Mouse (Mus musculus): Measurements from ENCODE around the gene Ggct. TPM values are rescaled to one million over a fixed set of nuclear protein-coding genes. Genes with fewer than 3 reads are reported as not detected.

Gene Ggct
- total RNA-seq, 1 experiment: 25.4 TPM

DNA sequence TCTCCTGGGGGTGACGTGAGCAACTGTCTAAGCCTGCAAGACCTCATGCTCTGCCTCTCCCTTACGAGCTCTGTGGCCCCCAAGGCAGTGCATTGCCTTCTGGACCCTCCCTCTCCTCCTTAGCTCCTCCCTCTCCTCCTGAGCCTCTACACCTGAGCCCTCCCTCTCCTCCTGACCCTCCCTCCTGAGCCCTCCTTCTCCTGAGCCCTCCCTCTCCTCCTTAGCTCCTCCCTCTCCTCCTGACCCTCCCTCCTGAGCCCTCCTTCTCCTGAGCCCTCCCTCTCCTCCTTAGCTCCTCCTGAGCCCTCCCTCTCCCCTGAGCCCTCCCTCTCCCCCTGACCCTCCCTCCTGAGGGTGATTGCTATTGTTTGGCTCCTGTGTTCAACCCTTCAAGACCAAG lies 25.7 kb upstream of the Ggct start:
- Histone ChIP-seq H3K9ac (ENCODE audit: insufficient read depth, low read depth, low read length, poor library complexity, severe bottlenecking) (no peak overlapping the region), H3K9me3 (ENCODE audit: control insufficient read depth, insufficient read depth, low read depth, low read length) (no peaks in the 10 kb centered on the region), H3K27ac (ENCODE audit: insufficient read depth, low read depth, low read length, poor library complexity, severe bottlenecking) (no peak overlapping the region), H3K4me3 (ENCODE audit: insufficient read depth in 1 of 2, low read depth in 1 of 2, low read length in 2 of 2, poor library complexity in 1 of 2, severe bottlenecking in 1 of 2) (no peak overlapping the region), H3K4me1 (ENCODE audit: control insufficient read depth in 2 of 2, insufficient read depth in 2 of 2, low read length in 2 of 2, poor library complexity in 1 of 2) (peaks cover 0 to 15% of the 10 kb centered on the region in 2 experiments; a peak in 2 of 4 replicates), H3K36me3 (ENCODE audit: control insufficient read depth, insufficient read depth, low read length, poor library complexity, severe bottlenecking) (no peaks in the 10 kb centered on the region)
- in situ Hi-C loops (cut with MboI; ENCODE audit: low sequenced_read_pairs in 2 of 2, unreplicated experiment in 2 of 2): no loop called here
- no peak for TF ChIP-seq ZC3H11A (IDR thresholded peaks at IDR 0.05; ENCODE audit: borderline replicate concordance, low read depth, low read length)
- TF ChIP-seq MAFK (IDR thresholded peaks at IDR 0.05; ENCODE audit: insufficient read depth, low read depth, low read length): no peak
- TF ChIP-seq HCFC1 (IDR thresholded peaks at IDR 0.05; ENCODE audit: borderline replicate concordance, insufficient read depth, low read length): no peak
- TF ChIP-seq CHD2 (IDR thresholded peaks at IDR 0.05; ENCODE audit: low read depth, low read length): no peak
- TF ChIP-seq ZNF384 (IDR thresholded peaks at IDR 0.05; ENCODE audit: low read depth, low read length): no peak
- DNase-seq (ENCODE audit: low read depth, low spot score): peak; percentile 72

DNA sequence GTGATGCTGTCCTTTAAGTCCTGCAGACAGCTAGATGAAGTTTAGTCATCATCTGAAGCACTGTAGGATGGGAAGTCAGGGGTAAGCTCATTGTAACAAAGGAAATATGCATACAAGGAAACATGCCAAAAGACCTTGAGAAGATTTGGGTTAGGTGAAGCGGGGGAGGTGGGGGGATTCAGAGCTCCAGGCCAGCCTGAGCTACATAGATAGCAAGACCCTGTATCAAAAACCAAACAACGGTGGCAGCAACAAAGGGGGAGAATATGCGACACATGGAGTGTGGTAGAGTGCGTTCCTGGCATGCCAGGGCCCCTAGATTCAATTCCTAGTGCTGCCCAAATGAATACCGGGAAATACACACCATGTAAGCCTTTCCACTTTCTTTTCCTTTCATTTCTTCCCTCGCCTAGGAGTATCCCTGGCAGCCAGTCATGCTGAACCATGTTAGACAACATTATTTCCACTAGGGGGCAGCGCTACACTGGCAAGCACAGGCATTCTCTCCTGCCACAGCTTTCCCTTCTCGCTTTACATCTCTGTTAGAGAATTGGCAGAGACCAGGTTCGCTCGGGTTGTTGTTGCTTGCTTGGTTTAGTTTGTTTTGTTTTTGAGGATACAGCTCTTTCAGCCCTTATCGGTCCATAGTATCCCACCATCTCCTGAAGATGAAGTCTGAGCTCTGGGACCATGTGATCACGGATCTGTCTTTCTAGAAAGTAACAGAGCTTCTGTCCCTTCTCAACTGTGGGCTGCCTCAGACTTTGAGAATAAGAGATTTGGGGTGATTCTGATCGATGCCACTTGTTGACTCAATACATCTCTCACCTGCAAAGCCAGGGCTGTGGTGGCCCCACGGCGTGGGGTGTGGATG lies 24.2 kb upstream of the Ggct start:
- Histone ChIP-seq H3K4me3 (ENCODE audit: insufficient read depth in 1 of 2, low read depth in 1 of 2, low read length in 2 of 2, poor library complexity in 1 of 2, severe bottlenecking in 1 of 2) (no peak overlapping the region), H3K27ac (ENCODE audit: insufficient read depth, low read depth, low read length, poor library complexity, severe bottlenecking) (no peak overlapping the region), H3K9me3 (ENCODE audit: control insufficient read depth, insufficient read depth, low read depth, low read length) (no peaks in the 10 kb centered on the region)

GRCm38 (mm10) chr6:55016236-55016635 lies 23.5 kb upstream of the Ggct start:
- Histone ChIP-seq H3K27ac (ENCODE audit: insufficient read depth, low read depth, low read length, poor library complexity, severe bottlenecking) (no peak overlapping the region), H3K4me1 (ENCODE audit: control insufficient read depth in 2 of 2, insufficient read depth in 2 of 2, low read length in 2 of 2, poor library complexity in 1 of 2) (peaks cover 0 to 12% of the 10 kb centered on the region in 2 experiments; a peak in 1 of 4 replicates), H3K36me3 (ENCODE audit: control insufficient read depth, insufficient read depth, low read length, poor library complexity, severe bottlenecking) (no peaks in the 10 kb centered on the region), H3K9me3 (ENCODE audit: control insufficient read depth, insufficient read depth, low read depth, low read length) (no peaks in the 10 kb centered on the region), H3K9ac (ENCODE audit: insufficient read depth, low read depth, low read length, poor library complexity, severe bottlenecking) (no peak overlapping the region), H3K4me3 (ENCODE audit: insufficient read depth in 1 of 2, low read depth in 1 of 2, low read length in 2 of 2, poor library complexity in 1 of 2, severe bottlenecking in 1 of 2) (no peak overlapping the region)
- in situ Hi-C loops (cut with MboI; ENCODE audit: low sequenced_read_pairs in 2 of 2, unreplicated experiment in 2 of 2): no loop called here
- no peak for DNase-seq (ENCODE audit: low read depth, low spot score)
- TF ChIP-seq ZNF384 (IDR thresholded peaks at IDR 0.05; ENCODE audit: low read depth, low read length) (no peak), HCFC1 (IDR thresholded peaks at IDR 0.05; ENCODE audit: borderline replicate concordance, insufficient read depth, low read length) (no peak), CHD2 (IDR thresholded peaks at IDR 0.05; ENCODE audit: low read depth, low read length) (no peak), ZC3H11A (IDR thresholded peaks at IDR 0.05; ENCODE audit: borderline replicate concordance, low read depth, low read length) (no peak), MAFK (IDR thresholded peaks at IDR 0.05; ENCODE audit: insufficient read depth, low read depth, low read length) (no peak)

More for the DNA sequence above, 24.2 kb upstream of the Ggct start:
- no peak overlapping the region for H3K9ac ChIP-seq (ENCODE audit: insufficient read depth, low read depth, low read length, poor library complexity, severe bottlenecking)
- no peaks in the 10 kb centered on the region for H3K36me3 ChIP-seq (ENCODE audit: control insufficient read depth, insufficient read depth, low read length, poor library complexity, severe bottlenecking)
- peak; percentile 86 for DNase-seq (ENCODE audit: low read depth, low spot score)
- in situ Hi-C loops (cut with MboI; ENCODE audit: low sequenced_read_pairs in 2 of 2, unreplicated experiment in 2 of 2): no loop called here
- peaks cover 0 to 15% of the 10 kb centered on the region in 2 experiments; a peak in 2 of 4 replicates for H3K4me1 ChIP-seq (ENCODE audit: control insufficient read depth in 2 of 2, insufficient read depth in 2 of 2, low read length in 2 of 2, poor library complexity in 1 of 2)
- TF ChIP-seq CHD2 (IDR thresholded peaks at IDR 0.05; ENCODE audit: low read depth, low read length): no peak
- TF ChIP-seq ZC3H11A (IDR thresholded peaks at IDR 0.05; ENCODE audit: borderline replicate concordance, low read depth, low read length): peak; percentile 58; the same call in 1 of the 2 replicates
- TF ChIP-seq HCFC1 (IDR thresholded peaks at IDR 0.05; ENCODE audit: borderline replicate concordance, insufficient read depth, low read length): 0 out of 2 replicates have a peak, but pooled peaks have one; percentile 31

DNA sequence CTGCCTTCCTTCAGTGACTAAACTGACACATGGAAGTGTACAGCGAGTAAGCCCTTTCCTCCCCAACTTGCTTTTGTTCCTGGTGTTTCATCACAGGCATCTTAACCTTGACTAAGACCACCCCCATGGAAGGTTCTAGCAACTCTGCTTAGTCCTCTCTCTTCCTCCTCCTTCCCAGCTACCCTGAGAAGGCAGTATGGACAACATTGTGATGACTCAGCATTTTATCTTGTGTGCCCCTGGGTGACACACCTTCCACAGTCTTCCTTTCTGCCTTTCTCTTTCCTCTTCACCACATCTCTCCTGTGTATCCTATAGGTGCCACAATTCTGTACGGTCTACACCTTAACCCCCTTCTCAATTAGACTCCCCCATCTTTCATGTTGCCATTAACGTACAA lies 21.4 kb upstream of the Ggct start:
- H3K27ac ChIP-seq (ENCODE audit: insufficient read depth, low read depth, low read length, poor library complexity, severe bottlenecking): no peak overlapping the region
- in situ Hi-C loops (cut with MboI; ENCODE audit: low sequenced_read_pairs in 2 of 2, unreplicated experiment in 2 of 2): no loop called here
- H3K4me3 ChIP-seq (ENCODE audit: insufficient read depth in 1 of 2, low read depth in 1 of 2, low read length in 2 of 2, poor library complexity in 1 of 2, severe bottlenecking in 1 of 2): no peak overlapping the region
- TF ChIP-seq MAFK (IDR thresholded peaks at IDR 0.05; ENCODE audit: insufficient read depth, low read depth, low read length) (peak; percentile 97), ZC3H11A (IDR thresholded peaks at IDR 0.05; ENCODE audit: borderline replicate concordance, low read depth, low read length) (no peak)
- no peaks in the 10 kb centered on the region for H3K36me3 ChIP-seq (ENCODE audit: control insufficient read depth, insufficient read depth, low read length, poor library complexity, severe bottlenecking)
- H3K4me1 ChIP-seq (ENCODE audit: control insufficient read depth in 2 of 2, insufficient read depth in 2 of 2, low read length in 2 of 2, poor library complexity in 1 of 2): peaks cover 0 to 16% of the 10 kb centered on the region in 2 experiments; a peak in 1 of 4 replicates
- no peak overlapping the region for H3K9ac ChIP-seq (ENCODE audit: insufficient read depth, low read depth, low read length, poor library complexity, severe bottlenecking)
- no peaks in the 10 kb centered on the region for H3K9me3 ChIP-seq (ENCODE audit: control insufficient read depth, insufficient read depth, low read depth, low read length)
- DNase-seq (ENCODE audit: low read depth, low spot score): no peak

All from ES-E14 (cell line).